Mouse (Mus musculus) adrenal gland, adult 18-20 months (tissue): ENCODE data around the gene Hdhd3. TPM values are rescaled to one million over a fixed set of nuclear protein-coding genes. Genes with fewer than 3 reads are reported as not detected.
"Not testable (repeated sequence)": the region's sequence is repeated elsewhere in the genome, so short reads cannot be mapped to it uniquely, and the experiment has no call there.

Experiments
- DNase-seq, 2 experiments: peaks; one replicate each; pipeline ENCODE4 v3.0.0; 2021 to 2022; ENCODE audit warnings: low spot score in 2 of 2
- total RNA-seq, 2 experiments: library from RNA; stranded (reverse); gene quantifications; 1 replicate in 1 of 2; 2 replicates in 1 of 2; pipeline ENCODE4 v1.2.3; 2021

The Hdhd3 gene
- total RNA-seq, 2 experiments from 2014 or later, result 9.8 to 21.4 TPM

DNA sequence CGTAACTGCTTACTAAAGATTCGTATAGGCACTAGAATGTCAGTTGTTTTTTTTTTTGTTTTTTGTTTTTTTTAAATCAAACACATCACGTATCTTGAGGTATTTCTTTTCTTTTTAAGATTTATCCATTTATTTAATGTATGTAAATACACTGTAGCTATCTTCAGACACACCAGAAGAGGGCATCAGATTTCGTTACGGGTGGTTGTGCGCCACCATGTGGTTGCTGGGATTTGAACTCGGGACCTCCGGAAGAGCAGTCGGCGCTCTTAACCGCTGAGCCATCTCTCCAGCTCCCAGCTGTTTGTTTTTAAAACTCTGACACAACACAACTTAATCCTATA is 23.7 kb downstream of the Hdhd3 start:
- not testable (repeated sequence) for DNase-seq

- no peak for DNase-seq
Measured at GRCm38 (mm10) chr4:62477542-62478244, 25.6 kb downstream of the Hdhd3 start.

DNA sequence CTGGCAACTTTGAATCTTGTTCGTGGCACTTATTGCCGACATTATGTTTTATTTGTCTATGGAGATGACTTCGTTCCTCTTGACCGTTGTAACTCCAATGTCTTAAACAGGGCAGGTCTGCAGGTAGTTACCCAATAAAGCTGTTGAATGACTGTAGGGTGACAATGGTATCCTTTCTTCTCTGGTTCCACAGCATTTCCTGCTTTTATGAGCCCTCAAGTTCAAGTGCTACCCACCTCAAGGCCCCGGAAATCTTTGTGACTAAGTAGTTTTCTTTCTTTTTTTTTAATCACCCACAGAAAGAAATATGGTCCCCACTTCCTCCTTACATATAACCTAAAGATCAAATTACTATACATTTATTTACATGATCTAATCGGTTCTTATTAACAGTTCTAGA is 27.5 kb downstream of the Hdhd3 start:
- DNase-seq, result no peak

DNA sequence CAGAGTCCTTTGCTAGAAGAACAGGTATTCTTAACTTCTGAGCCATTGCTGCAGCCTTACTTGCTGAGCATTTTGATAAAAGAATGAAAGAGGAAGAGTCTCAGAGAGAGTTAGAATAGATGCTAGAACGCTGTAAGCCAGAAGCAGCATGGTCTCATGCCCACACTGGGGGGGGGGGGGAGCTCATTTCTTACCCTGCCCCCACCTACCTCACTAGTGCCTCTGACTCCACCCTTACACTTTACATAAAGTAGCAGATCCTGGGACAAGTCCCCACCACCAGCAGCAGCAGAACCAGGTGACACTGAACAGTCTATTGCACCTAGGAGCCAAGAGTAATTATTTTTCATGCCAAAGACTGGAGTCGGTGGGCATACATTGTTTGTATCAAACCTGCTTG is 28.1 kb downstream of the Hdhd3 start:
- no peak for DNase-seq

GRCm38 (mm10) chr4:62472071-62472470 is 31.2 kb downstream of the Hdhd3 start:
- DNase-seq, result no peak

DNA sequence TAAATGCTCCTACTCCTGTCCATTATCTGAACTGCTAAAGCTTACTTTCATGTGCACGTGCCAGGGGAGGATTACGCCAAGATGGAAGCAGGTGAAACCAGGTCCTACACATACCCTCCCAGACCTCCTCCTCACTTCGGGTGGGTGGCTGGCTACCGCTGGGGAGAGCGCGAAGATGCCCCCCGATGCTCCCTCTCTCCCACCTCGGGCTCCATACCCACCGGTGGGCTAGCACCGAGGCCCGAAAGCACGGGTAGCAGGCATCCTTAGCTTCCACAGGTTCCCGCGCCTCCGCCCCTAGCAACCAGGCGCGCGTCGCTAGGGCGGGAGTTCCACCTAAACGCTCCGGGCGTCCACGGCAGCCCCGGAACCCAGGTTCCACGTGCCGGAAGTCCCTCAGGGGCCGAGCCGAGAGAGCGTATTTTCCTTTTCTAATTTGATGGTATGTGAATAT is 32.6 kb downstream of the Hdhd3 start, which contains the start of gene Wdr31:
Gene Wdr31 (minus strand): TSS at position 299 of the 454 bp plus-strand sequence.
- peak; percentile 77 for DNase-seq

DNA sequence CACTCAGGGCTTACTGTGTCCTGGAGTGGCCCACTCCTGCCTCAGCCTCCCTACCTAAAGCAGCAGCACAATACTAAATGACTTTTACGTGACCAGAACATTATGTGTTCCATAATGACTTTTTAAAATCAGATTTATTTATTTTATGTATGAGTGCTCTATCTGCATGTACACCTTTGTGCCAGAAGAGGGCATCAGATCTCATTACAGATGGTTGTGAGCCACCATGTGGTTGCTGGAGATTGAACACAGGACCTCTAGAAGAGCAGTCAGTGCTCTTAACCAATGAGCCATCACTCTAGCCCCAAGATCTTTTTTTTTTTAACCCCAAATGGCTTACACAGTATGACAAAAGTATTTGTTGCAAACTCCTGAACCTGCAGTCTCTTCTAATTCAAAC is 35.1 kb downstream of the Hdhd3 start:
- no peak for DNase-seq

DNA sequence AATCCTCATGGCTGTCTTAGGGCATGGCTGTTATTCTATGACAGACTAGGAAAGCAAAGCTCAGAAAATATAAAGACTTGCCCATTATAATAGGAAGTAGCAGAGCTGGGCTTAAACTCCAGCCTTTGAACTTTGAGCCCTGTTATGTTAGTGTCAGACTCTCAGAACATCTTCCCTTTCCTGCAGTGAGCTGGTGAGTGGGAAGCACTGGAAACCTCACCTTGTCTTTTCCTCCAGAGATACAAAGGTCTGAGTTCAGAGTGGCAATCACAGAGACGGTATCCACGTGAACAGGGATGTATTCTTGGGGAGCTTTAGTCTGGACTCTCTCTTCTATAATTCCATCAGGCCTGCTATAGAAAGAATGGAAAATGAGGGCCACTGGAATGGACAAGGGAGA is 40.1 kb downstream of the Hdhd3 start:
- no peak for DNase-seq

GRCm38 (mm10) chr4:62460348-62460747 is 42.9 kb downstream of the Hdhd3 start:
- no peak for DNase-seq

- DNase-seq, result no peak
Measured at GRCm38 (mm10) chr4:62459081-62459480, 44.2 kb downstream of the Hdhd3 start.

DNA sequence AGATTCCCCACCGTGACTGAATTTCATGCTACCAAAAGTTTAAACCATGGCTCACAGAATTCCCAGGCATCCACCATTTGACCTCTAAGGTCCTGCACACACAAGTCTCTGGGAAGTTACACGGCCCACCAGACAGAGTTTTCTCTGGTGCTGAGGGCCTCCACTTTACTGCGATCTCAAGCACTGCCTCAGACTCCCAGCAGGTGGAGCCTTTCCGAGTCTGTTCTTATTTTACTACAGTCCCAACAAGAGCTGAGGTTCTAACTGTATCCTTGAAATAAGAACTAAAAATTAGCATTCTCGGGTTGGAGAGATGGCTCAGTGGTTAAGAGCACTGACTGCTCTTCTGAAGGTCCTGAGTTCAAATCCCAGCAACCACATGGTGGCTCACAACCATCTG is 48.3 kb downstream of the Hdhd3 start:
- peak; percentile 15 to 33 for DNase-seq

Other genes starting within 250 kb of the Hdhd3 start
- 10 to 100 TPM; 27.0 to 28.3 TPM for gene Slc31a2, start 240.9 kb downstream of the Hdhd3 start, total RNA-seq
- 10 to 100 TPM; 31.4 to 32.1 TPM for gene Fkbp15, start 142.9 kb downstream of the Hdhd3 start, total RNA-seq
- 10 to 100 TPM; 49.1 to 50.2 TPM for gene Slc31a1, start 142.7 kb downstream of the Hdhd3 start, total RNA-seq
- gene Cdc26, start 94.8 kb downstream of the Hdhd3 start, total RNA-seq, result 10 to 100 TPM; 61.2 to 63.0 TPM
- gene Prpf4, start 94.7 kb downstream of the Hdhd3 start, total RNA-seq, result 10 to 100 TPM; 22.8 to 27.6 TPM
- 1 to 10 TPM in 1 of 2 experiments, not detected in 1; 1.1 TPM for gene Rnf183, start 68.2 kb downstream of the Hdhd3 start, total RNA-seq
- 1 to 10 TPM; 1.2 to 1.8 TPM for gene Wdr31, start 32.6 kb downstream of the Hdhd3 start, total RNA-seq
- 1 to 10 TPM; 3.7 to 9.6 TPM for gene Bspry, start 23.4 kb downstream of the Hdhd3 start, total RNA-seq
- gene Alad, start 16.5 kb upstream of the Hdhd3 start, total RNA-seq, result 100 to 1,000 TPM in 1 of 2 experiments, 10 to 100 TPM in 1; 92.6 to 112 TPM
- gene Pole3, start 21.6 kb upstream of the Hdhd3 start, total RNA-seq, result 10 to 100 TPM; 43.7 to 52.1 TPM
- under 1 TPM; 0.27 to 0.29 TPM for gene 4933430I17Rik, start 21.9 kb upstream of the Hdhd3 start, total RNA-seq
- 10 to 100 TPM; 23.2 to 24.3 TPM for gene Rgs3, start 56.4 kb upstream of the Hdhd3 start, total RNA-seq